Mouse (Mus musculus) midbrain, embryonic 13.5 days (tissue): Measurements from ENCODE around the gene Sarm1. TPM values are rescaled to one million over a fixed set of nuclear protein-coding genes. Genes with fewer than 3 reads are reported as not detected.

ENCODE experiments used
- ATAC-seq: fragments of 200-750 bp; cut with Nextera tagmentation; 2 replicates; pipeline ENCODE4 v1.8.0; 2017; ENCODE audit warnings: mild to moderate bottlenecking, moderate TSS enrichment, moderate library complexity
- H3K27ac ChIP-seq: fragments of 300-500 bp; sonication (generic); 2 replicates; pipeline ENCODE4 v1.5.1; 2015; ENCODE audit warnings: inconsistent platforms, mild to moderate bottlenecking, moderate library complexity
- H3K27me3 ChIP-seq: fragments of 300-500 bp; sonication (generic); 2 replicates; pipeline ENCODE4 v1.6.1; 2015; ENCODE audit warnings: mild to moderate bottlenecking, inconsistent platforms
- H3K36me3 ChIP-seq: fragments of 300-500 bp; sonication (generic); 2 replicates; pipeline ENCODE4 v1.6.1; 2015; ENCODE audit warnings: mild to moderate bottlenecking, inconsistent platforms
- H3K4me1 ChIP-seq: fragments of 300-500 bp; sonication (generic); replicated peaks from 2 replicates; pipeline ENCODE4 v1.6.1; 2015; ENCODE audit warnings: inconsistent platforms
- H3K4me2 ChIP-seq: fragments of 300-500 bp; sonication (generic); replicated peaks from 2 replicates; pipeline ENCODE4 v1.6.1; 2015; ENCODE audit warnings: moderate library complexity, mild to moderate bottlenecking, inconsistent platforms
- H3K4me3 ChIP-seq: fragments of 300-500 bp; sonication (generic); replicated peaks from 2 replicates; pipeline ENCODE4 v1.5.1; 2015; ENCODE audit warnings: mild to moderate bottlenecking, inconsistent platforms
- H3K9ac ChIP-seq: fragments of 300-500 bp; sonication (generic); replicated peaks from 2 replicates; pipeline ENCODE4 v1.6.1; 2015; ENCODE audit warnings: mild to moderate bottlenecking, inconsistent platforms
- H3K9me3 ChIP-seq: fragments of 300-500 bp; sonication (generic); 2 replicates; pipeline ENCODE4 v1.6.1; 2016; ENCODE audit warnings: mild to moderate bottlenecking, inconsistent platforms
- WGBS: fragments of 180-500 bp; shearing (Covaris S2); methylation state at CpG from one replicate; pipeline ENCODE4 v1.1.7; 2015; 5-methylcytosine and 5-hydroxymethylcytosine counted together
- polyA plus RNA-seq: library from polyadenylated mRNA; unstranded; fragments of >200 nt; fragmentation: Nextera tagmentation; extraction: Ambion mirVana; gene quantifications from 2 replicates; pipeline ENCODE4 v1.2.1, GENCODE M21; 2015

The Sarm1 gene
- polyA plus RNA-seq, 1 experiment from 2014 or later, result 47.8 TPM

DNA sequence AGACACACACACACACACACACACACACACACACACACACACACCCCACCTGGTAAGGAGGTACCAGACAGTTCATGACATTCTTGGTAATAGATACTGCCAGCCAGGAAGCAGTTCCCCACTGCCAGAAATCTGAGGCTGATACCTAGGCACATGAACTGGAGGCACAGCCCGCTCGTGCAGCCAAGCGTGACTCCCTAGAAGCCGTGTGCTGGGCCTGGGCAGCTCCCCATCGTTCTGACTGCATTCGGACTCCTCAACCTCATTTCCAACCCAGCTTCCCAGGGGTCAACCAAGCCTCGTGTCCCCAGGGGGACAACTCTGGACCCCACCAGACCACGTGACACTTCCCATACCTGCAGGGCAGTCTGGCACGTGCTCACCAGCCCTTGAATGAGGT lies 31.2 kb upstream of the Sarm1 start:
- H3K4me1 ChIP-seq, result no peaks in the 10 kb centered on the region
- WGBS, result 80% methylated on average over 9 of the region's 9 CpGs
- H3K27ac ChIP-seq, result no peak overlapping the region
- H3K9ac ChIP-seq, result no peak overlapping the region
- peaks cover 65% of the 10 kb centered on the region for H3K36me3 ChIP-seq
- no peaks in the 10 kb centered on the region for H3K9me3 ChIP-seq
- no peak for ATAC-seq
- no peak overlapping the region for H3K4me2 ChIP-seq
- no peaks in the 10 kb centered on the region for H3K27me3 ChIP-seq
- no peak overlapping the region for H3K4me3 ChIP-seq

DNA sequence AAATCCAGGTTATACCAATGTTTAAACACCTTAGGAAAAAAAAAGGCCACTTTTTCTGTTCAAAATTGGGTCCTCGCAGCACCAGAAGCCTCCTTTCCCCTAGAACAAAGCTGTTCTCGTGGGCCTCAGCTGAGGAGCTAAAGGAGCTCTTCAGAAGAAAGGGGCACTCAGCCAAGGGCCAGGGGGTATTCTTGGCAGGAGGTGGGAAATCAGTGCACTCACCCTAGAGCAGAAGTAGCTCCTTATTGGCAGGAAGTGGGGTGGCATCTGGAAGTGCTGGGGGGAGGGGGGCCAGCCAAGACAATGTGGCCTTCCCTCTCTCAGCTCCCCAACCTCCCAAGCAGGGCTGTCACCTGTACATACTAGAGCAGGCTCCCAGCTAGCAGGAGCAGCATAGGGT lies 27.3 kb upstream of the Sarm1 start:
- no peak overlapping the region for H3K9ac ChIP-seq

DNA sequence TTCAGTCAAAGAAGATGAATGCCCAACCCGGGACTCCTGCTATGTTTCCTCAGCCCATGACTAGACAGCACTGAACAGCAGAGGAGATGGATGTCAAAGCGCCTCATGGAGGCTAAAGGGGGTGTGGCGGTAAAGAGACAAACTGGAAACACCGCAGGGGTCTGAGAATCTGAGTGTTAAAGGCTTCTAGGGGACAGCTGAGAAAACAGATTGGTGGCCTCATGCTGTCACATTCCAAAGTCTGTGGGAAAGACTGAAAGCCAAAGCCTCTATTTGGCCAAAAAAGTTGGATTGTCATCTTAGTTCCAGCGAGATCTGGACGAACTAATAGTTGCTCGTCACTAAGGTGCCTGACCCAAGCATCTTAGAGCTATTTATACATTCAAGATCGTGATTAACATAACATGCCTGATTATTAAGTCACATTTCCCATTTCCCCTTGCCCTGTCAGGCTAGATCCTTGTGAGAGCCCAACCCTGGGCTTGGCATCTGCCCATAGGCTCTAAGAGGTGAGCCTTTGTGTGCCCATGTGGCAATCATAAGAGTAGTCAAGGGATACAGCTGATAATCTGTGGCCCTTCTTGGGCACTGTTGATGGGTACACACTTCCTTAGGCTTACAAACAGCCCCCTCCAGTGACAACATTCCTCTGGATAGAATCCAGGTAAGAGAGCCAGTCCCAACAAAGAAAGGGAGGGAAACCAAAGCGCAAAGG lies 25.8 kb upstream of the Sarm1 start:
- H3K27me3 ChIP-seq, result no peaks in the 10 kb centered on the region
- no peak overlapping the region for H3K27ac ChIP-seq
- no peak for ATAC-seq
- no peaks in the 10 kb centered on the region for H3K9me3 ChIP-seq
- WGBS, result 84% methylated on average over 9 of the region's 9 CpGs
- H3K9ac ChIP-seq, result no peak overlapping the region
- no peak overlapping the region for H3K4me2 ChIP-seq
- no peaks in the 10 kb centered on the region for H3K4me1 ChIP-seq
- peaks cover 99% of the 10 kb centered on the region for H3K36me3 ChIP-seq
- H3K4me3 ChIP-seq, result no peak overlapping the region

More for the DNA sequence above, 27.3 kb upstream of the Sarm1 start:
- no peaks in the 10 kb centered on the region for H3K27me3 ChIP-seq
- no peak overlapping the region for H3K4me3 ChIP-seq
- 87% methylated on average over 2 of the region's 2 CpGs for WGBS
- ATAC-seq, result no peak
- H3K4me1 ChIP-seq, result no peaks in the 10 kb centered on the region
- H3K27ac ChIP-seq, result no peak overlapping the region
- H3K4me2 ChIP-seq, result no peak overlapping the region
- no peaks in the 10 kb centered on the region for H3K9me3 ChIP-seq
- H3K36me3 ChIP-seq, result peaks cover 99% of the 10 kb centered on the region

DNA sequence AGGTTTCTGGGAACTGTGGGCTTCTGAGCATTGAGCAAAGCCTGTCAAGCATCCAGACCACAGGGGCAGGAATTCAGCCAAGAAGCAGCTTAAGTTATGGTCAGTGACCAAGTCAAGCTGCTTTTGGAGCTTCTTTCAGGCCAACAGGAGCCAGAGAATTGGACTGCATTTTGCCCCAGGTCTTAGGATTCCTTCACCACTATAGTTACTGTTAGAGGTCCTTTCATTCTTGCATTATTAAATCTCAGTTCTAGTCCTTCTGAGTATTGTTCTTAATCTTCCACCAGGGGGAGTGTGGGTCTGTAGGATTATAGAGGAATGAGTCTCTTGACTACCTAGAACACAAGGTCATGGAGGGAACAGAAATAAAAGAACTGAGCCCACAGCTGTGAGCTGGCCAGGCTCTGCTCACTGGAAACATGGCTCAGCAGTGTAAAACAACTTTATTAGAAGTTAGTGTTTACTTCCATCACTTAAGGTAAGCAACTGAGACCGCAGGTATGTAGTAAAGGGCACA lies 25.0 kb upstream of the Sarm1 start:
- H3K4me3 ChIP-seq, result no peak overlapping the region
- H3K36me3 ChIP-seq, result peaks cover 99% of the 10 kb centered on the region
- no peaks in the 10 kb centered on the region for H3K27me3 ChIP-seq
- 89% methylated on average over 1 of the region's 1 CpGs for WGBS
- no peaks in the 10 kb centered on the region for H3K4me1 ChIP-seq
- H3K4me2 ChIP-seq, result no peak overlapping the region
- H3K9ac ChIP-seq, result no peak overlapping the region
- H3K9me3 ChIP-seq, result no peaks in the 10 kb centered on the region
- no peak overlapping the region for H3K27ac ChIP-seq
- ATAC-seq, result no peak

DNA sequence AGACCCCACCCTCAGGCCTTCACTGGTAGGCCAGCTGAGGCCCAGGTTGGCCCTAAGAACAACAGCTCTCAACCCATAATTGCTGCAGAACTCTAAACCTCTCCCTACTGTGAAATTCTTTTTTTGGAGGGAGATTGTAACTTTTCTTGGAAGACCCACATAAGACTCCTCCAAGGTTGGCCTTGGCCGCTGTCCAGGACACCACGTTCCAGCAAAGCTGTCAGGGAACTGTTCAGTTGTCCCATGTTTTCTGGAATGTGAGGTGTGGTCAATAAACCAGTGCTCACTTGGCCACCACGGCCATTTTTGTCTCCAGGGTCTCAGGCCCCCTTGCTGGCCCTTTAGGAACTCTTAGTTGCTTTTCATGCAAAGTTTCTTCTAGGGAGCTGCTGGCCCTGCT lies 24.3 kb upstream of the Sarm1 start:
- 93% methylated on average over 3 of the region's 3 CpGs for WGBS
- no peak for ATAC-seq

DNA sequence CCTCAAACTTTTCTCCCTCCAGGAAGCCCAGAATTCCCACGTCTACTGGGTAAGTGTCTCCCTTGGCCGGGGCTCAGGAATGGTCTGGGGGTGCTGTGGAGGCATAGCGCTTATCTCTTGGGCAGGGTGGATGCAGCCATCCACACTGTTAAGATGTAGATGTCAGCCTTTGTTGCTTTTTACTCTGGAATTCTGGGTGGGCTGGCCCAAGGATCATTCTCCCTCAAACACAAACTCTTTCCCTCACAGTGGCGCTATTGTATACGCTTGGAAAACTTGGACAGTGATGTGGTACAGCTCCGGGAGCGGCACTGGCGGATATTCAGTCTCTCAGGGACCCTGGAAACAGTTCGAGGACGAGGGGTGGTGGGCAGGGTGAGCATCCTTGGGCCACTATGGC lies 21.4 kb upstream of the Sarm1 start:
- Histone ChIP-seq H3K9me3 (no peaks in the 10 kb centered on the region), H3K27me3 (no peaks in the 10 kb centered on the region), H3K27ac (no peak overlapping the region), H3K9ac (no peak overlapping the region), H3K4me2 (no peak overlapping the region), H3K4me3 (no peak overlapping the region), H3K4me1 (no peaks in the 10 kb centered on the region), H3K36me3 (peaks cover 93% of the 10 kb centered on the region)
- WGBS, result 86% methylated on average over 10 of the region's 10 CpGs
- ATAC-seq, result no peak

More for the DNA sequence above, 24.3 kb upstream of the Sarm1 start:
- H3K4me3 ChIP-seq, result no peak overlapping the region
- no peaks in the 10 kb centered on the region for H3K4me1 ChIP-seq
- H3K9me3 ChIP-seq, result no peaks in the 10 kb centered on the region
- no peak overlapping the region for H3K27ac ChIP-seq
- no peak overlapping the region for H3K9ac ChIP-seq
- H3K27me3 ChIP-seq, result no peaks in the 10 kb centered on the region
- H3K4me2 ChIP-seq, result no peak overlapping the region
- H3K36me3 ChIP-seq, result peaks cover 95% of the 10 kb centered on the region

DNA sequence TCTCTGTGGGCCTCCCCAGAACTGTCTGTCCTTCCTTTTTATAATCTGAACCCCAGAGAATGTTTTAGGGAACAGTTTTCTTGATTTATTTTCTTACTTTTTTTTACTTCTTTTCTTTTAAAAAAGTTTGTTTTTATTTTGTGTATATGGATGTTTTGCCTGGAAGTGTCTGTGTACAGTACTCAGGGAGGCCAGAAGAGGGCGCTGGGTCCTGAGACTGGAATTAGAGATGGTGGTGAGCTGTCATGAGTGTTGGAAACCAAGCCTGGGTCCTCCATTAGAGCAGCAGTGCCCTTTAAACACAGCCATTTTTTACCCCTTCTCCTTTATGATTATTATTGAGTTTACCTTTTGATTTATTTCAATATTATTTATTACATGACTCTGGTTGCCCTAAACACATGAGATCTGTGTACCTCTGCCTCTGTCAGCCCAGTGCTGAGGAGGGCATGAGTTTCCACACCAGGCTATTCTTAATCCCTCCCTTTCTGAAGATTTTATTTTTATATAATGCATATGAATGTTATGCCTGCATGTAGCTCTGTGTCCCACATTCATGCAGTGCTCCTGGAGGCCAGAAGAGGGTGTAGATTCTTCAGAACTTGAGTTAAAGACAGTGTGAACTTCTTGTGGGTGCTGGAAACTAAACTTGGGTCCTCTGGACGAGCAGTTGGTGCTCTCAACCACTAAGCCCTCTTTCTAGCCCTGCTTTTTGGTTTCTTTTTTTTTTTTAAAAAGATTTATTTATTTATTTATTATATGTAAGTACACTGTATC lies 18.2 kb upstream of the Sarm1 start:
- H3K27ac ChIP-seq, result no peak overlapping the region
- no peak overlapping the region for H3K9ac ChIP-seq
- peaks cover 61% of the 10 kb centered on the region for H3K36me3 ChIP-seq
- H3K4me1 ChIP-seq, result peaks cover 22% of the 10 kb centered on the region
- H3K4me2 ChIP-seq, result no peak overlapping the region
- H3K4me3 ChIP-seq, result no peak overlapping the region
- H3K9me3 ChIP-seq, result no peaks in the 10 kb centered on the region
- 83% methylated on average over 2 of the region's 2 CpGs for WGBS
- no peak for ATAC-seq
- no peaks in the 10 kb centered on the region for H3K27me3 ChIP-seq

DNA sequence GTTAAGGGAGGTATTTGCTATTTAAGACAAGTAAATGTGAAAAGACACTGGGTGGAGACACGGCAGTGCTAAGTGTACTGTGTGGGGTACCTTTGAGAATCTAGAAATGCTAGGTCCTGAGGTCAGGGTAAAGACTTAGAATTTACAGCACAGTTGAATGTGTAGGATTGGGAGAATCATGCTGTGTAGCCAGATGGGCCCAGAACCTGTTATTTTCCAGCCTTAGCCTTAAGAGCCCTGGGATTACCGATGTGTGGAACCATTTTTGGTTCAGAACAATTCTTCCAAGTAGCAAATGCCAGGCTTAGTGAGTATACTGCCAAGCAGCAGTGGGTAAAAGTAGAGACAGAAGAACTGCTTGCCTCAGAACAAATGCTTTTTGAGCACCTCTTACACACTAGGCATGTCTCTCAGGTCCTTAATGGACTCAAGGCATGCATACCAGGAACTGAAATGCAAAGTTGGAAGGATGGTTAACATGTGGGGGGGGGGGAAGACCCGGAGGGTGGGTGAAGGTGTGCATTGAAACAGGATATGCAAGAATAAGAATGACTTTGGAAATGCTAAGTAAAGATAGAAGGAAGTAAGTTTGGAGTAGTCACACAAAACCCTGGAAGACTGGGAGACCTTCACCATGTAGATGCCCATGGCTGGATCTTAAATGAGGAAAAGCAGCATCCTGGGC lies 15.7 kb upstream of the Sarm1 start:
- H3K27me3 ChIP-seq, result no peaks in the 10 kb centered on the region
- no peak overlapping the region for H3K27ac ChIP-seq
- H3K9me3 ChIP-seq, result no peaks in the 10 kb centered on the region
- H3K4me2 ChIP-seq, result peak overlapping the region; percentile 94
- WGBS, result 85% methylated on average over 3 of the region's 3 CpGs
- peak overlapping the region; percentile 98 for H3K9ac ChIP-seq
- ATAC-seq, result no peak
- H3K4me3 ChIP-seq, result peak overlapping the region; percentile 89
- peaks cover 23% of the 10 kb centered on the region for H3K4me1 ChIP-seq
- H3K36me3 ChIP-seq, result peaks cover 52% of the 10 kb centered on the region

DNA sequence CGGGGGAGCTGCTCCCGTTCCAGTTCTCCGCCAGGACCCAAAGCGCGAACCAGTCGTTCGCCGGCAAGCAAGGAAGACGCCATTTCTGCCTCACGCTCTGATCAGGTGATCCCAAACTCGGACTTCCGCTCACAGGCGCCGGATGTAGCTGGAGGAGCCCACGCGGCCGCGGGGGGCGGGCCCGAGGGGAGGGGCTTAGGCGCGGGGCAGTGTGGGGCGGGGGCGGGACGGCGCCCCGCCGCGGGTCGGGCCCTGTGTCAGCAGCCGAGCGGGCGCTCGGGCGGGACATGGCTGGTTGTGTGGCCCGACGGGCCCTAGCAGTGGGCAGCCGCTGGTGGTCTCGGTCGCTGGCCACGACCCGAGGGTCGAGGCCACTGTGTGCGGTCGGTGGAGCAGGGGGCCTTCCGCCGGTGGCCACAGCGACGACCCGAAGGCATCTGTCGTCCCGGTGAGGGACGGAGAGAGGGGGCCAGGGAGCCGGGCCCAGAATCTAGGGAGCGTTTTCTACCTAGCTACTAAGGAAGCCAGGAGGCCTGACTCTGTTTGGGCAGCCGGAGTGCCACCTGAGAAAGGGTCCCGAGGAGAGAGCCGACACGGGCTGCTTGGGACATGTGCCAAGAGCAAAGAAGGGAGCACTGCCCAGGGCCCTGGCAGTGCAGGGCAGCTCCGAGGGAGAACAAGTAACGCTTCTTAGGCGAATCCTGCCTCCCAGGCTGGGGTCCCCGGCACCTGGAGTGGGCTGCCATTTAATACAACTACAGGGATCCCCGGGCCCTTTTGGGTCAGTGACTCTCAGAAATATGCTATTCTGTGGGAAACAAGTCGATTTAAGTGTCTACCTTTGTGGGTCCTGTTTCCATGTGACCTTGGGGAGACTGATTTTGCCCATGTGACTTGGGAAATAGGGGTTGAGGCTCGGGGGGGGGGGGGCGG lies 14.7 kb upstream of the Sarm1 start, which contains the start of the genes Tmem199 and Poldip2:
Gene Tmem199 (minus strand): TSS at position 148 of the 933 bp plus-strand sequence.
Gene Poldip2 (plus strand): TSS at position 169 of the 933 bp plus-strand sequence.
- no peaks in the 10 kb centered on the region for H3K9me3 ChIP-seq
- under 1% methylated on average over 67 of the region's 67 CpGs for WGBS

DNA sequence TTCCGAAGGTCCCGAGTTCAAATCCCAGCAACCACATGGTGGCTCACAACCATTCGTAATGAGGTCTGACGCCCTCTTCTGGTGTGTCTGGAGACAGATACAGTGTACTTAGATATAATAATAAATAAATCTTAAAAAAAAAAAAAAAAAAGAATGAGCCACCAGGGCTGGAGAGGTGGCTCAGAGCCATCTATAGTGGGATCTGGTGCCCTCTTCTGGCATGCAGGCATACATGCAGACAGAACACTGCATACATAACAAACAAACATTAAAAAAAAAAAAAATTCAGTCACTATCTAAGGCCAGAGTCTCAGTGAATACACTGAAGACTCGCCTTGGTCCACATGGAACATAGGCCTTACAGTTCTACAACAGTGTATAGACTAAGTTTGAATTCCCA lies 11.6 kb upstream of the Sarm1 start:
- H3K4me2 ChIP-seq, result no peak overlapping the region
- no peak for ATAC-seq
- H3K27me3 ChIP-seq, result no peaks in the 10 kb centered on the region
- no peak overlapping the region for H3K9ac ChIP-seq
- peaks cover 48% of the 10 kb centered on the region for H3K36me3 ChIP-seq
- peaks cover 23% of the 10 kb centered on the region for H3K4me1 ChIP-seq
- H3K27ac ChIP-seq, result no peak overlapping the region
- H3K9me3 ChIP-seq, result no peaks in the 10 kb centered on the region
- WGBS, result 83% methylated on average over 5 of the region's 5 CpGs
- H3K4me3 ChIP-seq, result no peak overlapping the region

More for the DNA sequence above, 14.7 kb upstream of the Sarm1 start, which contains the start of the genes Tmem199 and Poldip2:
- Histone ChIP-seq H3K36me3 (peaks cover 53% of the 10 kb centered on the region), H3K27me3 (no peaks in the 10 kb centered on the region), H3K27ac (peak within 1 kb of the TSS; percentile 85), H3K4me3 (peak within 1 kb of the TSS; percentile 89), H3K4me2 (peak within 1 kb of the TSS; percentile 94), H3K4me1 (peaks cover 23% of the 10 kb centered on the region), H3K9ac (peak within 1 kb of the TSS; percentile 98)
- ATAC-seq, result peak; percentile 95

DNA sequence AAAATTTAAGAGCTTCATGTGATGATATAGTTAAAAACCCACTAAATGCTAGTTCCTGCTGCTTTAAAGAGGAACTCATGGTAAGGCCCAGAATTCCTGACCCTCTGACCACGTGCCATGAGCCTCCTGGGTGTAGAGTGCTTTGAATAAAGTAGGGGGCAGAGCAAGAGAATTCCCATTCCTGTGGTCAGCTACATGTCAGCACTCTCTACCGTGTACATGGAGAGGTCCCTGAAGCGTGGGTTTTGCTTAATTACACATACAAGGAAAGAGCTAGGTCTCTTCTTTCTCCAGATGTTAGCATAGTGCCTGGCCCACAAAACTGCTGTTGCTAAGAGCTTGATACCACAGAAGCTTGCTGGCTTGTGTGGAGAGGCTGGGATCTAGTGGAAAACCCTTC lies 7.9 kb upstream of the Sarm1 start:
- WGBS, result 85% methylated on average over 3 of the region's 3 CpGs
- H3K36me3 ChIP-seq, result peaks cover 47% of the 10 kb centered on the region
- no peaks in the 10 kb centered on the region for H3K4me1 ChIP-seq
- H3K4me2 ChIP-seq, result no peak overlapping the region
- no peaks in the 10 kb centered on the region for H3K9me3 ChIP-seq
- peaks cover under 1% of the 10 kb centered on the region; the same call in 1 of the 2 replicates for H3K27me3 ChIP-seq
- ATAC-seq, result no peak
- H3K27ac ChIP-seq, result no peak overlapping the region
- H3K9ac ChIP-seq, result no peak overlapping the region
- H3K4me3 ChIP-seq, result no peak overlapping the region
